Mouse (Mus musculus): ENCODE data around the gene Ano4. TPM values are rescaled to one million over a fixed set of nuclear protein-coding genes. Genes with fewer than 3 reads are reported as not detected.

Gene Ano4
- polyA plus RNA-seq, 1 experiment from 2014 or later: 0.08 TPM

DNA sequence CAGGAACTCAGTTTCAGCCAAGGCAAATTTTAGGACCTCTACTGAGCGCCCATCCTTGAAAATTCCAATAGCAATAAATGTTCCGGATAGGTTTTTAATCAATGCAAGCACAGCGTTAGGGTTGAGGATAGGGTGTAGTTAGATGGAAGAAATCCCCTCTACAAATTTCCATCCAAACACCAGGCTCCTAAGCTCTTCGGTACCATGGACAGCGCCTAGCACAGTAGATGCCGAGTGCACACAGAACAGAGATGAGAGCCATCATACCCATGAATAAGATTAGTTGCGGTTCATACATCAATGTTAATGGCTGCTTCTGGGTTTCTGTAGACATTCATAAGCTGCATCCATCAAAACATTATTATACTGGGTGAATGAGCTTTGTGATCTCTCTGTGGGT lies 120.0 kb downstream of the Ano4 start:
- ATAC-seq (ENCODE audit: insufficient read depth): no peak
- no peaks in the 10 kb centered on the region for H3K36me3 ChIP-seq (replicated peaks)
- 28% methylated on average over 7 of the region's 7 CpGs for WGBS (ENCODE audit: insufficient replicate concordance)
- H3K27me3 ChIP-seq: no peaks in the 10 kb centered on the region
- no peaks in the 10 kb centered on the region for H3K9me3 ChIP-seq (replicated peaks)
- no peak overlapping the region for H3K4me2 ChIP-seq
- no peak overlapping the region for H3K9ac ChIP-seq
- no peaks in the 10 kb centered on the region for H3K4me1 ChIP-seq (replicated peaks)
- H3K4me3 ChIP-seq (replicated peaks): no peak overlapping the region
- H3K27ac ChIP-seq (replicated peaks): no peak overlapping the region

DNA sequence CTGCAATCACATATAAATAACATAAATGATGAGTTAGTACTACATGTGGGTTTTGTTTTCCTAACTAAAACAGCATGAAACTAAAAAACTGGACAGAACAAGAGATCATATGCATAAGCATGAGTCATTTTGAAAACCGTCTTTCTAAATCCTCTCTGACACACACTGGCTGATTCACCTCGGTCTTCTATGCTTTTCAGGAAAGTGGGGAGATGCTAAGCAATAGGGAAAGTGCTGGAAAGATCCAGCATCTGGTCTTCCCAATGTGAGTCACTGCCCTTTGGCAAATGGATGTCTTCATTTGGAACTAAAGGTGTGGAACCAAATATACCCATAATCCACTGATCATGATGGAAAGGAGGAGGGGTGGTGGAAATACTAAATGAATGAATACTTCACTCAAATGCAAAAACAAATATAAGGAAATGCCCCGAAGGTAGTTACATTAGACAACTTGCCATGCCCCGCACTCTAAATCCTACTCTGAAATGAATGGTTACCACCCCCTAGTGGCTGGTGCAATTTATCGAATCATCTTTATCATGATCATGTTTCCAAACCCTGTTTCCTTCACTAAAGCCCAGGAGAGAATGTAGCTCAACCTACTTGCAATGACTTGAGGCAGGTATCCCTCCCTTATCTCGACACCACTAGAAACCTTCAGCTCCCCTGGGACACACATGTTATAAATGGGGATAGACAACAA lies 122.1 kb downstream of the Ano4 start:
- H3K4me3 ChIP-seq (replicated peaks): no peak overlapping the region
- H3K27me3 ChIP-seq: no peaks in the 10 kb centered on the region
- H3K36me3 ChIP-seq (replicated peaks): no peaks in the 10 kb centered on the region
- WGBS (ENCODE audit: insufficient replicate concordance): 51% methylated on average over 6 of the region's 6 CpGs
- H3K9ac ChIP-seq: no peak overlapping the region
- no peak overlapping the region for H3K4me2 ChIP-seq
- H3K4me1 ChIP-seq (replicated peaks): no peaks in the 10 kb centered on the region
- ATAC-seq (ENCODE audit: insufficient read depth): no peak
- no peaks in the 10 kb centered on the region for H3K9me3 ChIP-seq (replicated peaks)
- H3K27ac ChIP-seq (replicated peaks): no peak overlapping the region

DNA sequence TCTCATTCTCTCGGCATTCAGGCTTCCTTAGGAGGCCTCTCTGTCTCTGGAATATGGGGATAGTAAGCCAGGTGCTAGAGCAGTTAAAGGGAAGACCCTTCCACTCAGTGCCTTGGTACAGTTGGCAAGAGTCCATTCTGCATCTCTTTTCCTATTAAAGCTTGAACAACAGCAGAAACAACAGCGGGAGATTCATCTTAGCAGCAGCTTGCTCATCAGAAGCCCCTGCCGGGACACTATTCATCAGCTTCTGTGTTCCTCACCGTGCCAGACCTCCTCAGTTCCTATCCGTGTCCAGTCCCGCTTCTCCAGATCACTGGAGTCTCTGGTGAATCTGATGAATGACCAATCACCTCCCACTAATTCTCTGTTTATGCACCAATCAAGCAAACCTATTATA lies 128.5 kb downstream of the Ano4 start:
- no peaks in the 10 kb centered on the region for H3K27me3 ChIP-seq
- no peak overlapping the region for H3K4me2 ChIP-seq
- 60% methylated on average over 6 of the region's 6 CpGs for WGBS (ENCODE audit: insufficient replicate concordance)
- no peak for ATAC-seq (ENCODE audit: insufficient read depth)
- H3K4me3 ChIP-seq (replicated peaks): no peak overlapping the region
- H3K9me3 ChIP-seq (replicated peaks): no peaks in the 10 kb centered on the region
- H3K27ac ChIP-seq (replicated peaks): no peak overlapping the region
- H3K4me1 ChIP-seq (replicated peaks): no peaks in the 10 kb centered on the region
- H3K9ac ChIP-seq: no peak overlapping the region
- H3K36me3 ChIP-seq (replicated peaks): no peaks in the 10 kb centered on the region

DNA sequence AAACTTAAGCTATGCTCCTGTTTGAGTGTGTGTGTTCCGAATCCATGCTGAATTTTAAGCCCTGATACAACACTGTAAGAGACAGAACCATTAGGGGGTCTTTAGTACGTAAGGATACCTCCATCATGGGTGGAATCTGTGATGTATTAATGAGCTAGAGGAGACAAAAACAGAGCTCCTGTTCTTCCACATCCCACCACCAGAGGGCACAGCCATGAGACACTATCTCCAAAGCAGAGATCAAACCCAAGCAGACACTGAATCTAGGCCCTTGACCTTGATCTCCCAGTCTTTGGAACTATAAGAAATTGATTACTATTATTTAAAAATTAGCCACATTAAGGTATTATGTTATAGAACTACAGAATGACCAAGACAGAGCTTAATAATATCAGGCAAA lies 138.7 kb downstream of the Ano4 start:
- H3K27ac ChIP-seq (replicated peaks): no peak overlapping the region
- WGBS (ENCODE audit: insufficient replicate concordance): 31% methylated on average over 2 of the region's 2 CpGs
- no peaks in the 10 kb centered on the region for H3K4me1 ChIP-seq (replicated peaks)
- no peak overlapping the region for H3K4me2 ChIP-seq
- H3K4me3 ChIP-seq (replicated peaks): no peak overlapping the region
- H3K9me3 ChIP-seq (replicated peaks): no peaks in the 10 kb centered on the region
- ATAC-seq (ENCODE audit: insufficient read depth): no peak
- H3K9ac ChIP-seq: no peak overlapping the region
- H3K36me3 ChIP-seq (replicated peaks): no peaks in the 10 kb centered on the region
- H3K27me3 ChIP-seq: no peaks in the 10 kb centered on the region

DNA sequence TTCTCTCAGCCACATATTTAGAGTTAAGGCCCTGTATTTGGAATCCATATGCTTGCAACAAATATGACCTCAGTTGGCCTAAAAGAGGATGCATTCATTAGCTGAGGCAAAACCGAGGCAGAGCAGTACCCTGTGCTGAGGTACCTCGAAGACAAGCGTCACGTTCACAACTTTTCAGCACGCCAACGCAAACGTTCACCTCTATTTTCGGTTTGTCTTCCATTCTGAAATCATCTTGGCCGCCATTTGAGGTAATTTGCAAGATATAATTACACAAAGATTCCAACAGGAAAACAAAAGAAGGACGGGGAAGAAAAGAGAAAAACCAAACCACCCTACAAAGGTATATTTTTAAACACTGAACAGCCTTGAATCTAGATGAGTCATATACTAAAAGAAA lies 148.1 kb downstream of the Ano4 start:
- WGBS (ENCODE audit: insufficient replicate concordance): 68% methylated on average over 10 of the region's 10 CpGs
- no peaks in the 10 kb centered on the region for H3K36me3 ChIP-seq (replicated peaks)
- no peaks in the 10 kb centered on the region for H3K9me3 ChIP-seq (replicated peaks)
- H3K4me2 ChIP-seq: no peak overlapping the region
- no peak for ATAC-seq (ENCODE audit: insufficient read depth)
- no peak overlapping the region for H3K27ac ChIP-seq (replicated peaks)
- no peaks in the 10 kb centered on the region for H3K27me3 ChIP-seq
- H3K4me1 ChIP-seq (replicated peaks): no peaks in the 10 kb centered on the region
- no peak overlapping the region for H3K9ac ChIP-seq
- H3K4me3 ChIP-seq (replicated peaks): no peak overlapping the region

DNA sequence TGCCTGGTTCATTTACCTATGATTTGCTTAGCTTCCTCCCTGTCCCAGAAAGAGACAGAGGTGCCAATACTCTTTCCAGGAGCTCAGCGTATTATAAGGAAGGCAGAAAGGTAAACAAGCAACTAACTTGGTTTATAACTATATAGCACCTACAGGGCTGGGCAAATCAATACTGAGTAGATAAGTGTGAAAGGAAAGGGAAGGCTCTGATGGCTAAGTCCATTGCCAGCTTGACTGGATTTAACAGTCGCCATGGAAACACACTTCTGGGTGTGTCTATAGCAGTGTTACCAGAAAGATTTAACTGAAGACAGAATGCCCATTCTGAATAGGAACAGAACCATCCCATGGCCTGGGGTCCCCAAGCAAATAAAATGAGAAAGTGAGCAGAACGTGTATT lies 149.5 kb downstream of the Ano4 start:
- no peak overlapping the region for H3K27ac ChIP-seq (replicated peaks)
- no peaks in the 10 kb centered on the region for H3K27me3 ChIP-seq
- H3K4me1 ChIP-seq (replicated peaks): no peaks in the 10 kb centered on the region
- no peaks in the 10 kb centered on the region for H3K9me3 ChIP-seq (replicated peaks)
- no peak overlapping the region for H3K4me2 ChIP-seq
- H3K4me3 ChIP-seq (replicated peaks): no peak overlapping the region
- H3K9ac ChIP-seq: no peak overlapping the region
- WGBS (ENCODE audit: insufficient replicate concordance): 49% methylated on average over 3 of the region's 3 CpGs
- ATAC-seq (ENCODE audit: insufficient read depth): no peak
- H3K36me3 ChIP-seq (replicated peaks): no peaks in the 10 kb centered on the region

DNA sequence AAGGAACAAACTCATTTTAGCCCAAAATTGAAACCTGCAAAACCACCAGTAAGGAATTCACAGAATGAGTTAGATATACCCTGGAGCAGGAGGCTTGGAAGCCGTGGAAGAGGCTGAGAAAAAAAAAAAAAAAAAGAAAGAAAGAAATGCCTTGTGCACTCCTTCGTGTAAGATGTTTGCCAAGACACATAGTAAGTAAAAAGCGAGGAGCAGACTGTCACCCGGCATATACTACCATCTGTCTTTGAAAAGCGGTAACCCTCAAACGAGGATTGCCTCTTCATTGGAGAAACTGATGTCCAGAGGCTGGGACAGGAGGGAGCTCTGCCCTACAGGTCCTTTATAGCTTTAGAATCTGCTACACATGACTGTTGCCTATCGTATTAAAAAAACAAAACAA lies 150.1 kb downstream of the Ano4 start:
- Histone ChIP-seq H3K27me3 (no peaks in the 10 kb centered on the region), H3K27ac (replicated peaks) (no peak overlapping the region), H3K9me3 (replicated peaks) (no peaks in the 10 kb centered on the region), H3K4me2 (no peak overlapping the region), H3K9ac (no peak overlapping the region), H3K4me1 (replicated peaks) (no peaks in the 10 kb centered on the region), H3K36me3 (replicated peaks) (no peaks in the 10 kb centered on the region), H3K4me3 (replicated peaks) (no peak overlapping the region)
- no peak for ATAC-seq (ENCODE audit: insufficient read depth)
- 61% methylated on average over 7 of the region's 7 CpGs for WGBS (ENCODE audit: insufficient replicate concordance)

DNA sequence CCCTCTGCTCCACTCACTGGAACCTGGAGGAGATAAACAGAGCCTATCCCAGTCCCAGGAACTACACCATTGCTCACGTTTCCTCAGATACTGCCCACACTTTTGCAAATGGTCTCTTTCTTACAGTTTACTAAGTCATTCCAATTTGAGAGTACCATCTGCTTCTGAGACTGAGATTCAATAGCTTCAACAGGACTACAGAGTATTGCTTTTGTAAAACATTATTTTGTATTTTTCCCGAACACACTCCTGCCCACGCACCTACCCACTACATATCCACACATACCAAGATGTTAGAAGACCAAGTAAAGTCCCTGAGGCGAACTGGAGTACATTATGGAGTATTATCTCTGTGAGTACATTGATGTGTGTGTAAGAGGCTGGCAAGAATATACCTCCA lies 166.6 kb downstream of the Ano4 start:
- Histone ChIP-seq H3K27me3 (no peaks in the 10 kb centered on the region), H3K9me3 (replicated peaks) (no peaks in the 10 kb centered on the region), H3K4me3 (replicated peaks) (no peak overlapping the region), H3K4me2 (no peak overlapping the region), H3K4me1 (replicated peaks) (no peaks in the 10 kb centered on the region), H3K27ac (replicated peaks) (no peak overlapping the region), H3K36me3 (replicated peaks) (no peaks in the 10 kb centered on the region), H3K9ac (no peak overlapping the region)
- ATAC-seq (ENCODE audit: insufficient read depth): no peak
- 48% methylated on average over 4 of the region's 4 CpGs for WGBS (ENCODE audit: insufficient replicate concordance)

DNA sequence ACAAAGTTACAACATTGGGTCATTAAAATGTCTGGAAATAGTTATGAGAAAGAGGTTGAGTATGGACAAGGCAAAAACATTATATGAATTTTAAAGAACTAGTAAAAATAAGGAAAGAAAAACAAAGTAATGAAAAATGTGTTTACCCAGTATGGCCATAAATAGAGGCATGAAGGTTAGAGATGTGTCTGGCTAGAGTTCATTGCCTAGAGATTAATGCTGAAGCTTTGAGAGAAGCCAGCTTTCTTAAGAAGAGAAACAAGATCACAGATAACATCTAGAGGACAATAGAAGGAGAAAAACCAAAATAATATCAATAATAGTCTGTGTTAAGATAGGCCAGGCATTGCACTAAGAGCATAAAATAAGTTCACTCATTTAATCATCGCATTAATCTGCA lies 180.0 kb downstream of the Ano4 start:
- no peaks in the 10 kb centered on the region for H3K4me1 ChIP-seq (replicated peaks)
- 51% methylated on average over 1 of the region's 1 CpGs for WGBS (ENCODE audit: insufficient replicate concordance)
- no peak for ATAC-seq (ENCODE audit: insufficient read depth)
- H3K27me3 ChIP-seq: no peaks in the 10 kb centered on the region
- H3K9me3 ChIP-seq (replicated peaks): no peaks in the 10 kb centered on the region
- no peak overlapping the region for H3K4me3 ChIP-seq (replicated peaks)
- no peak overlapping the region for H3K27ac ChIP-seq (replicated peaks)
- H3K4me2 ChIP-seq: no peak overlapping the region
- H3K36me3 ChIP-seq (replicated peaks): no peaks in the 10 kb centered on the region
- no peak overlapping the region for H3K9ac ChIP-seq

DNA sequence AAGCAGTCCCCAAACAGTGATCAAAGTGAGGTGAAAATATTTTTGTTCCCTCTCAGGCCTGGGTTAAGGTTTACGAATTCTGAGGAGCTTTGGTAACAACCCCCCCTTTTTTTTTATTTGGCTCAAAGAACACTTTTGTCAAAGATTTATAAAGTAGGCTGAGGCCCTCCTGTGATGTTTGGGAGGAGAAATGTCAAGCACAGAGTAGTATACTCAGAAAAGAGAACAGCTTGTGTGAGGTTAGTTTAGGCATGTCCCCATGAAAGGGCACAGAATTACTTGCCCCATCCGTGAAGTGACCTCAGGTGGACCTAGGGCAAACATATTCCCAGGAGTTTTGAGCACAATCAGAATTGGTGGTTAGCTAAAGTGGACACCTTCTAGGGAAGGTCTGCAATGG lies 189.1 kb downstream of the Ano4 start:
- WGBS (ENCODE audit: insufficient replicate concordance): 38% methylated on average over 2 of the region's 2 CpGs
- Histone ChIP-seq H3K9ac (no peak overlapping the region), H3K27me3 (no peaks in the 10 kb centered on the region), H3K4me1 (replicated peaks) (no peaks in the 10 kb centered on the region), H3K27ac (replicated peaks) (no peak overlapping the region), H3K4me2 (no peak overlapping the region), H3K9me3 (replicated peaks) (no peaks in the 10 kb centered on the region), H3K36me3 (replicated peaks) (no peaks in the 10 kb centered on the region), H3K4me3 (replicated peaks) (no peak overlapping the region)
- ATAC-seq (ENCODE audit: insufficient read depth): no peak

DNA sequence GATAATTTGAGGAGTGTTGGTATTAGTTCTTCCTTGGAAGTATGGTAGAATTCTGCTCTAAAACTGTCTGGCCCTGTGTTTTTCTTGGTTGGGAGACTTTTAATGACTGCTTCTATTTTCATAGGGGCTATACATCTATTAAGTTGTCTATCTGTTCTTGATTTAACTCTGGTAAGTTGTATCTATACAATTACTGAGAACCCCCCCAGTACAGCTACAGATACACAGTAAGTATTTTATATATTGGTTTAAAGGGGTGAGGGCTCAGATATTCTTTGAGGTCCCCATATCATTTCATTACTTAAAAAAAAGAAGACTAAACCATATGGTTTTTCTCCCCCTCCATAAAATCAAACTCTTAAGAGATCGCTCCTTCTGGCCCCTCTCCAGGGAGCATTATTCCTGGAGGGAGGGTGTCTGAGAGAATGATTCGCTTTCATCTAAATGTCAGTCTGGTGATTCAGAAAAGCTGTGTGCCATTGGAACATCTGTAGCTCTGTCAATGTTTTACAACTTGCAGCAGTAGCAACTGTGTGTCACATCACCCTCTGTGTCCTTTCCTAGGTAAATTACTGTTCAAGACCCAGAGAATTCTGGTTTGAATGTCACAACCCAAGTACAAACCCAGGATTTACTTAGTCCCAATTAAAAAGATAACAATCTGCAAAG lies 189.6 kb downstream of the Ano4 start:
- Histone ChIP-seq H3K27me3 (no peaks in the 10 kb centered on the region), H3K4me2 (no peak overlapping the region), H3K27ac (replicated peaks) (no peak overlapping the region), H3K9ac (no peak overlapping the region), H3K36me3 (replicated peaks) (no peaks in the 10 kb centered on the region), H3K4me3 (replicated peaks) (no peak overlapping the region), H3K9me3 (replicated peaks) (no peaks in the 10 kb centered on the region), H3K4me1 (replicated peaks) (no peaks in the 10 kb centered on the region)
- ATAC-seq (ENCODE audit: insufficient read depth): no peak
- WGBS (ENCODE audit: insufficient replicate concordance): 62% methylated on average over 2 of the region's 2 CpGs

DNA sequence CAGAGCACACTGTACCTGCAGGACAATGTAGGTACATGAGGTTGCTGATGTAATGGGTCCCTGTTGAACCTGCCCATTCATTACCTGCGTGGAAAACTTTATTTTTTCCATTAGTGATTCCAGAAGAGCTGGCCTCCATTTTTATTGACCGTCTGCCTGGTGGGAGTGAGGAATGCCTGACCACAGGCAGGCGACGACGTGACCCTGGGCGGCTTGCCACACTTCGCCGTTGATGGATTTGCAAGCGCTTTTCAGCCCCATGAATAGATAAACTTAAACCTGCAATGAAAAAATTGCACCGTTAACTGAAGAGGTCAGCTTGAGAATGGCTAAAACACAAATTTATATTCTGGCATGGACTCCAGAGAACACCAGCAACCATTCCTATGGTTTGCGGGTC lies 195.4 kb downstream of the Ano4 start:
- Histone ChIP-seq H3K4me1 (replicated peaks) (no peaks in the 10 kb centered on the region), H3K4me2 (no peak overlapping the region), H3K36me3 (replicated peaks) (no peaks in the 10 kb centered on the region), H3K9ac (no peak overlapping the region), H3K27me3 (no peaks in the 10 kb centered on the region), H3K27ac (replicated peaks) (no peak overlapping the region), H3K4me3 (replicated peaks) (no peak overlapping the region), H3K9me3 (replicated peaks) (no peaks in the 10 kb centered on the region)
- no peak for ATAC-seq (ENCODE audit: insufficient read depth)
- WGBS (ENCODE audit: insufficient replicate concordance): 72% methylated on average over 11 of the region's 11 CpGs
